Mouse (Mus musculus) liver, postnatal 0 days (tissue): ENCODE measurements around the gene Banf2.

Experiments used
- CTCF ChIP-seq: sonication (generic); IDR thresholded peaks from 2 replicates; pipeline ENCODE4 v1.5.1; 2016; ENCODE audit warnings: antibody characterized with exemption, low read depth
- EP300 ChIP-seq: IDR thresholded peaks from 2 replicates; pipeline ENCODE4 v1.6.1; 2016; ENCODE audit warnings: antibody characterized with exemption, low read depth, mild to moderate bottlenecking

DNA sequence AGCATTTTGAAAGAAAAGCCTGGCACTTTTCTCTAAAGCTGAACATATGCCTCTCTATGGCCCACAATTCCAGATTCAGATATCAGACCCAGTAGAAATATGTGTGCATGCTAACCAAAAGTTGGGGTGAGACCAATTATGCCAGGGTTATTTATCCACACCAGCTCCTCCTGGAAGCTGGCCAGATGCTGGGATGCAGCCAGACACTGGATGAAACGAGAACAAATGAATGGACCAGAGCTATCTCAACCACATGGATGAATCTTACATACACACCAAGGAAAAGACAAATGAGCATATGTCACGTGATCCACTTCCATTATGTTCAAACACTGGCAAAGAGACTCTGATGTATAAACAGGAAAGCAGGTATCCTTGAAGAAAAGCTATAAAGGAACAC, 29.3 kb upstream of the Banf2 start:
- no peak for TF ChIP-seq EP300
- TF ChIP-seq CTCF, result no peak
